Mouse (Mus musculus) right cerebral cortex, adult 18-20 months (tissue): ENCODE results near the gene Arhgap24.
"Not testable (repeated sequence)": the region's sequence is repeated elsewhere in the genome, so short reads cannot be mapped to it uniquely, and the experiment has no call there.

Source experiments
- DNase-seq: peaks from one replicate; pipeline ENCODE4 v3.0.0; 2022; ENCODE audit warnings: mixed read lengths

Gene Arhgap24

DNA sequence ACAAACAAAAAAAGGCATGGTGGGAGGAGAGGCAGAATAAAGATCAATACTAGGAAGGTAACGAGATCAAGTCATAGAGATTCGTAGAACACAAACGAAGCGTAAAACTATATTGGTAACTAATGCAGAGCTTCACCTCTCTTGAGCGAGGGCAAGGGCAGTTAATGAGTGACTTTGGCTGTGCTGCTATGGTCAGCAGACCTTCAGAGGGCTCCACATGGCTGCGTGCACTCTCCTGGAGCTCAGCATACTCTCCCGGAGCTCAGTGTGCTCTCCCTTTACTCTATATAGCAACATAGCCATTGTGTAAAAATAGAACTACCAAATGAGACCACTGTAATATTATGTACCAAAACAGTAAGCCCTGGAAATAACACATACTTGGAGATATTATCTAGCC is 336.4 kb downstream of the Arhgap24 start:
- DNase-seq: no peak

DNA sequence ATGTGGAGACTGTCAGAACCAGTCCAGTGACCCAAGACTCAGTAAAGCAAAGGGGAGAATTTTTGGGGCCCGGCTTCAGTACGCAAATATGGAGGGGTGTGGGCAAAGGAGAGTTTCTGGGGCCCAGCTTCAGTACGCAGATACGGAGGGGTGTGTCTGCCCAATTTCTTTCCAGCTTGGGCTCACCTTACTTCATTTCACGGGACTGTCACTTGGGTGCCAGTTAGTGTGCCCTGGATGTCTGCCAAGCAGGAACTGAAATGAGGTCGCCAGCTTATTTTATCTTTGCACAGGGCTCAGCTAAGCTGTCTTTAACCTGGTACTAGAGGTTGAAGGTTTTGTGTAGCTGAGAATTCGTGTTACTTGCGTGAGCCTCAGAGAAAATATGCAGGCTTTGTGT is 344.3 kb downstream of the Arhgap24 start:
- DNase-seq: no peak

DNA sequence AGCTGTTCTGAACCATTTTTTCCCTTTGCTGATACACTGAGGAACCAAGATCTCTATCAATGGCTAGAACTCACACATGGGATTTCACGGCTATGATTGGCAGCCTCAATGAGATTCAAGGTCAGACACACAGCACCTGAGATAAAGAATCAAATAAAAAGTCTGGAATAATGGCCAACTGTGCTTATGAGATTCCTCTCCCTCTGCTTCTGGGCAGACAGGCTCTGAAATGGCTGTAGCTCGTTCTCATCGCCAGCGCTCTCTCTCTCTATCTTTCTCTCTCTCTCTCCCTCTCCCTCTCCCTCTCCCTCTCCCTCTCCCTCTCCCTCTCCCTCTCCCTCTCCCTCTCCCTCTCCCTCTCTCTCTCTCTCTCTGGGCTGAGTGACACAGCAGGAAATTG is 357.9 kb downstream of the Arhgap24 start:
- no peak for DNase-seq

DNA sequence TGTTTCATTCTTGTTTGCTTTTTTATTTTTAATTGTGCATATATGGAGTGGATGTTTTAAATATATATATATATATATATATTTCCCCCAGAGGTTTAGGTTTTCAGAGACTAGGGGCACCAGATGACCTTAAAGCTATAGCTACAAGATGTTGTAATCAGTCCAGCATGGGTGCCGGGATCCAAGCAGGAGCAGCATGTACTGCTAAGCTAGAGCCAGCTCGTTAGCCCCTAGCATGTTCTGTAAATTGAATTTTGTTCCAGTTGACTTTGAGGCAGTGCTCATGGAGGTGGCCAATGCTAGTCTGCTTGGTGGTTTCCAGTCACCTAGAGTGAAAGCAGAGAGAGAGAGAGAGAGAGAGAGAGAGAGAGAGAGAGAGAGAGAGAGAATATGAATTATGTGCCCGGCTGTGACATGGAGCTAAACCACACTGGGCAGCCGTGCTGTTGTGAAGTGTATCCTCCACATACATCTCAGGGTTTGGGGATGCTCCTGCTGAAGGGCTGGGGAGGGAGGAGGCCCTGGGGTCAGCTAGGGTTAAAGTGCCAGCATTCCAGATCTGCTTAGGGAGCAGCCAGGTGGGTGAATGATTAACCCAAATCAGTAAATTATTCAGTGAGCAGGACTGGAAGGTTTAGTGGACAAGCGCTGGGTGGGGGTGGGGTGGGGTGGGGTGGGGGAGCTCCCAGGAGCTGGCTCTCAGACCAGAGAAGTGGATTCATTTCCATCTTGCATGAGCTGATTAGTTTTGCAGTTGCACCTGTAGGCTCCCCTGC is 362.9 kb downstream of the Arhgap24 start:
- DNase-seq: no peak

DNA sequence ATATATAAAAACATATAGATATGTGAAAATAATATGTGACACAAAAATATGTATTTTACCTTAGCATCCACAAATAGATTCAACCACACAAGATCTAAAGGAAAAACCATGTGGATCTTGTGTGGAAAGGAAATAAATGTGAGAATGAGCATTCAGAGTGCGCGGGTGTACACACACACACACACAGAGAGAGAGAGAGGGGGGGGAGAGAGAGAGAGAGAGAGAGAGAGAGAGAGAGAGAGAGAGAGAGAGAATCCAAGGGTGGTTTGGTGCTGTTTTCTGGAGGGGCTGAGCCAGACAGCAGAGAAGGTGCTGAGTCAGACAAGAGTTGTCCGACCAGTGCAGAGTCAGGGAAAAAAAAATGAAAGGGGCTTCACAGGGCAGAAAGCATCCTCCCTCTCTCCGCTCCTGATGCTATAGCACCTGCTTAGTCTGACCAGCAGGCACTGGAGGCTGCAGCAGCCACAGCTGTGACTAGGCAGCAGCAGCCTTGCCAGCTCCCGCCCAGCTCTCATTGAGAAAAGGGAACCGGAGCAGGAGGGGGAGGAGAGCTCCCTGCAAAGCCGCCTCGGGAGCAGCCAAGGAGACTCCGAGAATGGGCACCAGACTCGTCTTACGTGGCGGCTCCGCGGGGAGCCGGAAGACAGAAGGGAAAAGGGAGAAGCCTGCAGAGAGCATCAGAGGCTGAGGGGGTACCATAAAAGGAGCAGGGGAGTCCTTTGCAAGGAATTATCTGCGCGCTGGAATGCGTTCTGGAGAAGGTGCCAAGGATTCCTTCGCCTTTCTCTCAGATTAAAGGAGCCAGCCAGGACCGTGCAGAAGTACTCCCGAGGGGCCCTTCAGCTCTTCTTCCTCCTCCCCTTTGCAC is 363.8 kb downstream of the Arhgap24 start:
- peak; percentile 91 for DNase-seq

DNA sequence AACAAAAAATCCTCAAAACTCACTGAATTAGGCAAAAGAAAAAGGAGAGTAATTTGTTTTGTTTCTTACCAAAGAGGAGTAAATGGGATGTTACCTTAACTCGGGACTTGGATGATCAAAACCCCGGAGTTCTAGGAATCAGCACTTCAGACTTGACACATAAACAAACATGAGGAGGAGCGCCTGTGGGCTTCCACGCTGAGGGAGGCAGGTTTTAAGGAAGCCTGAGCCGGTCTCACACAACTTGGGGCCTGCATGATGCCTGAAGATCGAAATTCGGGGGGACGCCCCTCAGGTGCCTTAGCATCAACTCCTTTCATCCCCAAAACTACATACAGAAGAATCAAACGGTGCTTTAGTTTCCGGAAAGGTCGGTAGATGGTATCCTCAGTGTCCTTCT is 364.6 kb downstream of the Arhgap24 start:
- DNase-seq: no peak

DNA sequence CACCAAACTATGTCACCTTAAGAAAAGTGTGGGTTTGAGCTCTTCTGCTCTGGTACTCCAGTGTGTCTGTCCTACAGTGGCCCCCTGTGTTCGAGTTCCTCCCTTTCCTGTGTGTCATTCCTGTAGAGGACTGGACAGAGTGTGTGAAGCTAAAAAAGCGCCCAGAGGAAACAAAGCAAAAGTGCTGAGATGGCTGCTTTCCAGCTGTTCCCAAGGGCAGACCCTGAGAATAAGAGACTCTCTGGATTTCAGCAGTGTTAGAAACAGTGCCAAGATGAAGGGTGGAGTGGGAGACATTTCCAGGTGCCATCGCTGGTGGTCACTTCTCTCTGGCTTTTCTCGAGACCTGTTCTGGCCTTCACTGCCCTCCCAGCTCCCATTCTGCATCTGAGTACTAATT is 366.7 kb downstream of the Arhgap24 start:
- no peak for DNase-seq

DNA sequence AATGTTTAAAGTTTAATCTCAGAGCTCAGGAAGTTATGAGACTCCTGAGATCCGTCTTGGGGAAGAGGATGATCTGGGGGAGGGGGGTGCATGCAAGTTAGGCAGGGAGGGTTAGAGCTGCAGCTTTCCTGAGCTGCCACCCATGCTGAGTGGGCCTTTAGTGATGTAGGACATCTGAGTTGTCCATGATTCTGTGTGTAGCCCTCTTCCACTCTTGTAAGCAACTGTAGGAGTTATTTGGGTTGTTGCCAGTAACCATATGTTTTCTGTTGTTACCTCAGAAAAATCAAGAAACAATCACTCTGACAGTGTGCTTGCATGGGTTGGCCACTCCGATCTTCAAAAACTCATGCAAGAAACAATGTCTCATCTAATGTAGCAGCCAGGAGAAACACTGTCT is 370.6 kb downstream of the Arhgap24 start:
- DNase-seq: no peak

DNA sequence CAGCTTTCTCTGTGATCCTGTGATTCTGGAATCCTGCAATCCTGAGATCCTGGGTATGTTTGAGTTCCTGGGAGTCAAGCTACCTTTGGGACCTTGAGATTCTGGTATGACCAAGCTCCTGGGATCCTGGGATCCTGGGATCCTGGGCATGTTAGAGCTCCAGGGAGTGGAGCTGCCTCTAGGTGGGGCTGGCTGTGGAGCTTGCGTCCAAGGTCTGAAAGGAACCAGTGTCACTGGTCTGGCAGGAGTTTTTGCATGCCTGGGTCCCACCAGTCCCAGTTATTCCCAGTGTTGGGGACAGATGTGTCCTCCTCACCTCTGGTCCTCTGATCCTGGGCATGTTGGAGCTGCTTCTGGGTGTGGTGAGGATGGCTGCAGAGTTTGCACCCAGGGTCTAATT is 372.6 kb downstream of the Arhgap24 start:
- no peak for DNase-seq

DNA sequence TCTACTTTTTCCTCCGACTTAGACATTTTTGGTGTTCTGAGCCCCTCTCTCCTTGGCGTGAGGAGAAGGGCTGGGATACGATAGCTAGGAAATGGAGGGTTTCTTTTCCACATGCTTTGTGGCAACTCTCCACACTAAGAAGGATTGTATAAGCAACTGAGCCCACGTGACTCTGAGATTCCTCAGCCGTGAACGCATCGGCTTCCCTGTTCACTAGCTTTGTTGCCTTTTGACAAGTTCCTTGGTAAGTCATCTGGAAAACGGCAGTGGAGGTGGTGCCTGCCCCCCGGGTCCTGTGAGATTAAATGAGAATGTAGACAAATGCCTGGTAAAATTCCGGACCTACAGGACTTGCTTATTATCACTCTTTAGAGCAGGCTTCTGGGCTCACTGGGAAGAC is 374.6 kb downstream of the Arhgap24 start:
- no peak for DNase-seq

DNA sequence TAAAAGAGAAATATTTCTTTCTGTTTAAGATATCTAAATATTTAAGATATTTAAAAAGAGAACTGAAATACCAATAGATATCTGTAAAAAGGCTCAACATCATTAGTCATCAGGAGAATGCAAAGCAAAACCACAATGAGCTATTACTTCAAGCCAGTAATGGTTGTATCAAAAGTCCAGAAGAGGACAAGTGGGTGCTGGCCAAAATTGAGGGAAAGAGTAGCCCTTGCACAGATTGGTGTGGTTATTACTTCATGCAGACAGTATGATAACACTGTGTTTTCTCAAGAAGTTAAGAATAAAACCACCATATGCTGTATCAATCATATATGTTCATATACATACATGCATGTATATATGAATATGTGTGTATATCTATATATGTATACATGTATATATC is 376.9 kb downstream of the Arhgap24 start:
- DNase-seq: no peak

DNA sequence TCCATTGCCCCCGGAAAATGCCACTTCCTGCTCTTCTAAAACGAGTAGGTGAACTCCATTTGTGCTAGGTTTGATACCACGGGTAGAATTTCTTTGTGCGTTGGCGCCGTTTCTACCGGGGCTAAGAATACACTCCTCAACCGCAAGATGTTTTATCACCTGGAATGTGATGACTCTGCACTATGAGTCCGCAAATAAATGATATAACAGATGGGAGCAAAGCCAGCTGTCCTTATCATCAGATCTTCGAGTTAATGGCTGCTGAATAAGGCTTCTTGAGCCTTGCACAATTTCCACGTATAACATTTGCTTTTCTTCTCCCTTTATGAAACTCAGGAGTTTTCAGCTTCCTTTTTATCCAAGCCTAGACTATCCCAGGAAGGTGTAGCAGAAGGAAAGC is 378.6 kb downstream of the Arhgap24 start:
- DNase-seq: no peak

DNA sequence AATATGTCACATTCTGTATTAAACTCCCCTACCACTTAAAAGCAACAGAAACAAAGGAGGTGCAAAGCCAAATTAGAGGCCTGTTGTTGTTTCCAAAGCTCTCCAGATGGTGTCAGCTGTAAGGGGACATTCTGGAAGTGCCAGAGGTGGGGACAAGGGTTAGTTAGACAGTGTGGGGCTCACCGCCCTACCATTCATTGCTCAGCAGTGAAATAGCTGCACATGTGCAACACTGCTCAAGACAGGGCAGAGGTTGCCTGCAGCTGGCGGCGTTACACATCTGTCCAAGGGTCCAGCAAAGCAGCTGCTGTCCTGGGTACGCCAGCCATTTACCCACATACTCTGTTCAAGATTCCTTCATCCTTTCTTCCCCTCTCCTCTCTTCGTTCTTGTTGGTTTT is 387.0 kb downstream of the Arhgap24 start:
- DNase-seq: no peak

DNA sequence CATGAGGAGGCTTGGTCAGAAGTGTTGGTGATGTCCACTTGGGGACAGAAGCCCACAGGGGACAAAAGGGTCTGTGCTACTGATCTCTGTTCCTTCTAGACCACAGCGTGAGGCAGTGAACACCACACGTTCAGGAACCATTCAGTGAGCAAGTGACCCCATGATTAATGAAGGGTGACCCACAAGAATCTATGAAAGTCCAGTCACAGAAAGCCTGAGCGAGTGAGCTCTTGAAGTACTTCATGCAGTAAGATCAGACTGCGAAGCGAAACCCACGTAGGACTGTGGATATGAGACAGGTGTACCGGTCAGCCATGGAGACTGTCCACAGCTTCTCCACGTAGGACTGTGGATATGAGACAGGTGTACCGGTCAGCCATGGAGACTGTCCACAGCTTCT is 391.8 kb downstream of the Arhgap24 start:
- DNase-seq: not testable (repeated sequence)

DNA sequence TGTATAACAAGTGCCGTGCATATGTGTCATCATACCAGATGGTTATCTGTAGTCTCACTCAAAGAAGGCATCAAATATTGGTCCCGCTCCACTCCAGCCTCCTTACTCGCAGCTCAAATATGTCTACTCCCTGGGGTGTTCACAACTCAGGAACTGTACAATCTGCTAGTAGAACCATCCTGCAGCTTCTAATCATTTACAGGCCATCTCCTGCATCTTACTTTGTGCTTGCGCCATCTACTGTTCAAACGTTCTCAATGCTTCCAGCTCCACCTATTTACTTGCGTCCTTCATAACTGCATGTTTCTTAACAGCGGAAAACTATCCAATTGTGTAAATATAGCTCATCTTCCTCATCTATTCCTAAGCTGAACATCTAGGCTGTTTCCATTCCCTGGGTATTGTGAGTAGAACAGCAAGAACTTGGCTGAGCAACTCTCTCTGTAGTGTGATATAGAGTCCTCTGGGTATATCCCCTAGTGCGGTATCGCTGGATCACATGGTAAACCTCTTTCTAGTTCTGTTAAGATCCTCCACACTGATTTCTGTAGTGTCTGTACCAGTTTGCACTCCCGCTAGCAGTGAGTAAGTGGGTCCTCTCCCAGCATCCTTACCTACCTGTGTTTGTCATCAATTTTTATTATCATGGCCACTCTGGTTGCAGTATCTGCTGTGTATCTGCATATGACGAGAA is 393.6 kb downstream of the Arhgap24 start:
- peak; percentile 63 for DNase-seq

DNA sequence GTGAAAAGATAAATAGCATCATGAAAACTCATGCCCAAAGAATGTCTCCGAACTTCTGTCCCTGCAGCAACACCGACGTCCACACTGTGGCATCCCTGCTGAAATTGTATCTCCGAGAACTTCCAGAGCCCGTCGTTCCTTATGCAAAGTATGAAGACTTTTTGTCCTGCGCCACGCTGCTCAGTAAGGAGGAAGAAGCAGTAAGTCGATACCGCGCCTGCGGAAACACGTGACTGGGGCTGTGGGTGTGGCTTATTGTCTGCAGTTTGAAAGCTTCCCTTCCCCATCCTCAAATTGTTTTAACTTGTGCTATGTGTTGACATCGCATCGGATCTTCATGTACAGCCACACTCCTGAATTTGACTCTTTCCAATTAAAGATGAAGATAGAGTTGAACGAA is 394.4 kb downstream of the Arhgap24 start:
- no peak for DNase-seq

DNA sequence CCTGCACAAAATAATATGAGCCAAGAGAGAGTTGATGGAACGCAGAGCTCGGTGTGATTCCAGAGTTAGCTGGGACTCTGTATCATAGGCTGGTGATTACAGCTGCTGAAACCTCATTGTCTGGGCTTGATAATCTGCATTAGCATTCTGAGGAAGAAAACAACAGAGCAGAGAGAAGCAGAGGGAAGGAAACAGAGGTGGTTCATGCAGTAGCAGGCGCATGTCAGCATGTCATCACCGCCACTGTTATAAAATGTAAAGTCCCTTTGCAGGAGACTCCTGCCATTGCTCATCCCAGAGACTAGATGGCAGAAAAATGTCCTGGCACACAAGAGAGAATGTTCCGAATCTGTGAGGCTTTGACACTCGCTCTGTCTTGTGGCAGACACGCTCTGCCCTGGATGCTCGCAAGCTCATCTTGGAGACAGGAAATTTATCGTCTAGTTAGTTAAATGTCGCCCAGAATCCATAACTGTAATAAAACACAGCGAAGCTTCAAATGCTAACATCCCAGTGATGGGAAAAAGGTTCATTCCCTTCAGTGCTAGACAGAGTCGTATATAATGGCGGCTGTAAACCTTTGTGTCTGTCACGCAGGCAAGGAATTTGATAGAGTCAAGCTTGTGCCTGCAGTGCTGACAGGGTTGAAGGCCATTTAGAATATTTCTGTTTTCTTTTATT is 407.4 kb downstream of the Arhgap24 start:
- no peak for DNase-seq

DNA sequence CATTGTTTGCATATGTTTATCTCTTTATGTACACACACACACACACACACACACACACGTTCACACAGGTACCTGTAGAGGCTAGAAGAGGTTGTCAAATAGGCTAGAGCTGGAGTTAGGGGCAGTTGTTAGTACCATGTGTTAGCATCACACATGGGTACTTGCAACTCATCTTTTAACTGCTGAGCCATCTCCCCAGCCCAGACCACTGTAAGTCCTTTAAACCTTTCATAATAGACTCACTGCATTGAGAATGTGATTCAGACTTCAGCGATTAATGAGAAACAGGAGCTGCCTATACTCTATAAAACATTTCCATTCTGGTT is 407.9 kb downstream of the Arhgap24 start:
- no peak for DNase-seq

DNA sequence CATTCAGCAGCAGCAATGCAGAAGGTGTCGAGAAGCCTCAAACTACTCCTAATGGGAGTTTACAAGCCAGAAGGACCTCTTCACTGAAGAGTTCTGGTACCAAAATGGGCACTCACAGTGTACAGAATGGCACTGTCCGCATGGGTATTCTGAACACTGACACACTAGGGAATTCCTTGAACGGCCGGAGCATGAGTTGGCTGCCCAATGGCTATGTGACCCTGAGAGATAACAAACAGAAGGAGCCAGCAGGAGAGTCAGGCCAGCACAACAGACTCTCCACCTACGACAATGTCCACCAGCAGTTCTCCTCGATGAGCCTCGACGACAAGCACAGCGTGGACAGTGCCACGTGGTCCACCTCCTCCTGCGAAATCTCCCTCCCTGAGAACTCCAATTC is 411.0 kb downstream of the Arhgap24 start:
- no peak for DNase-seq

DNA sequence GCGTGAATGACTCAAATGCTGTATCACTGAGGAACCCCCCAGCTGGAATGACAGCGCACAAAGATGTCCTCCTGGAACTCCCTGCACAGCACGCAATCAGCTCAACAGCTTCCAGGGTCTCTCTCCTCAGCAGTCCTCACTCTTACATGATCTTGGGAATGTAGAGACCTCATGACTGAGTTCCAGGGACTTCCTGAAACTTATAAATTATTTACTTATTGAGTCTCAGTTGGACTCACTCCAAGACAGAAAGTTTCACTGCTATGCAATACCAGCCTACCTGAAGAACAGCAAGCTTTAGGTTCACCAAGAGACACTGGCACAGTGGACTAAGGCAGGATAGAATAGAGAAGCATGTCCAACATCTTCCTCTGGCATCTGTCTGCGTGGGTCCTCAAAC is 417.1 kb downstream of the Arhgap24 start:
- no peak for DNase-seq

DNA sequence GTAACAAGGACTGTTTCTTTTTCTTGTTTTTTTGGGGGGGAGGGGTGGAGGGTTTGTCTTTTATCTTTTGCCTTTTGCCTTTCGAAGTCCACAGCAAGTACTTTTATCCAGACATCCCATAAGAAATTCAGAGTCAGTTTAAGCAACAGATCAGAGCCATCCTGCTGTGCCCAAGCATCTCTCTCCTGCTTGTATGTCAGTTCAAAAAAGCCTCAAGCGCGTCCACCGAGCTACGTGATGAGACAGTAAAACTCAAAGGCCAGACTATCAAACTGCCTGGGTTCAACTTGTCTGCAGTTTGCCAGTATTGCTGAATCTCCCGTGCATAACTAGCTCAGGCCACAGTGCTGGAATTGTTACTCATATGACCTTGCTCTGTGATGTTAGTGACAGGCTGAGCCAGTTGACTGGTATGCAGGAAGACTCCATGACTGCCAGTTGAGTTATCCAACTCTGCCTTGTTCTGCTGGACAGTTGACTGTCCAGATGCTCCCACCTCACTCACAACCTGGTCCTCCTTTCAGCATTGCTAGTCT is 418.6 kb downstream of the Arhgap24 start:
- no peak for DNase-seq

DNA sequence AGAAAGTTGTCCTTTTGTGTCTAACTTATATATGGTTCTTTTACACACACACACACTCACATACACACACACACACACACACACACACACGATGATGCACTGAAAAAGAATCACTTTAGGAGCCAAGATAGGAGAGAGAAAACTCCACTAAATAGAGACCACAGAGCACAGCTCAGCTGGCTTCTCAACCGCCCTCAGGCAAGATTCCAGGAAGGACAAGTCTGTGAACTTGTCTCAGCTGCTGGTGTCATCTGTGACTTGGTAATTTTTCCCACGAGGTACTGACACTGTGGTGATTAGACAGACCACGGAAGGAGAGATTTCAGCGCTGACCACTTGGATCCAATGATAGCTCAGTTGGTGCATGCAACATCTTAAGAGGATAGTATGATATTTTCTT is 420.0 kb downstream of the Arhgap24 start:
- no peak for DNase-seq

DNA sequence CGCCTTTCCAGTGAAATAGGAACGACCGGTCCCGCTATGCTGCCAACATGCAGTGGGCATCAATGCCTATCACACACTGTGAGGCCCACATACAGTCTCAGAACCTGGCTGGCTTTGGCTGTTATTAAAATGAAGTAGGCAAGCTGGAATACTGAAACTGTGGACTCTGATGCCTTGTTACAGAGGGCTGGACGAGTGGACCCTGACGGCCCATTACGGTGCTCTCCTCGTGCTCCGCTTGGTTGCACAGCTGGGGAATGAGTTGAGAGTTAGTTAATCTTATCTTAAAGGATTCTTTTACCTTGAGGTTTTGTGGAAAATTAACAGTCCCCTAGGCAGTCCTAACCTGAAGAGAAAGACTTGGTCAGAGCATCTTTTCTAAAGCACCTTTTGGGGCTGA is 422.3 kb downstream of the Arhgap24 start:
- no peak for DNase-seq
